Mouse (Mus musculus): ENCODE measurements around the gene Rabgap1l. TPM values are rescaled to one million over a fixed set of nuclear protein-coding genes. Genes with fewer than 3 reads are reported as not detected.

Gene Rabgap1l
- total RNA-seq, 4 experiments from 2014 or later, result 202 to 244 (median 218) TPM

DNA sequence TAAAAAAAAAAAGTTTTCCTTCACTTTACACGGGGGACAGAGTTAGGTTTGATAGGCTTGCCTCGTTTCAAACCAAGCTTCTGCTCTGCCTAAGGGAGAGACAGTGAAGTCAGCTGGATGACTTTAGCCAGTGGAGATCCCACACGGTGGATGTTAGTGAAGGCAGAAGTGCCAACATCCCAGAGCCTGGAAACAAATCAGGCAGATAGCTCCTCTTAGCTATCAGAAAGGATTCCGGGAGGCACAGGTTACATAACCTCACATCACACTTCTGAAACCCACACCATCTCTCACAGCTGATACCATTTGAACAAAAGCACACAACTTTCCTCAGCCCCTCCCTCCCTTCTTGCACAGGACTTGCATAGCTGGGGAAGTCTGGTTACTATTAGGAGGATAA lies 542.2 kb downstream of the Rabgap1l start:
- DNase-seq (ENCODE audit: low spot score in 2 of 2), result no peak

DNA sequence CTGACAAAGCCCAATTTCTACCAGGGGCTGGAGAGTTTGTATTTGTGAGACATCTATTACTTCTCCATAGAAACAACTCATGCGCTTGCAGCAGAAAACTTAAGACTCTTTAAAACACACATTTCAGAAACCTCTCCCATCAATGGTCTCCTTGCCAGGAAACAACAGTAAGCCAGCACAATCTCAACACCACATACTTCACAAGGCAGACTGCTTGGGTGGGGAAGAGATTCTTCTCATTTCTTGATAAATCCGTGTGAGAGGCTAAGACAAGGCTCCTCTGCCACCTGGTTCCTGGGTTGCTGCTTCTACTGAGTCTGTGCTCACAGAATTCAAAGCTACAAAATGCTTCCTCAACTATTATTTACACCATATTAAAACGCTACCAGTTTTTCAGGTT lies 543.2 kb downstream of the Rabgap1l start:
- DNase-seq (ENCODE audit: low spot score in 2 of 2), result no peak

DNA sequence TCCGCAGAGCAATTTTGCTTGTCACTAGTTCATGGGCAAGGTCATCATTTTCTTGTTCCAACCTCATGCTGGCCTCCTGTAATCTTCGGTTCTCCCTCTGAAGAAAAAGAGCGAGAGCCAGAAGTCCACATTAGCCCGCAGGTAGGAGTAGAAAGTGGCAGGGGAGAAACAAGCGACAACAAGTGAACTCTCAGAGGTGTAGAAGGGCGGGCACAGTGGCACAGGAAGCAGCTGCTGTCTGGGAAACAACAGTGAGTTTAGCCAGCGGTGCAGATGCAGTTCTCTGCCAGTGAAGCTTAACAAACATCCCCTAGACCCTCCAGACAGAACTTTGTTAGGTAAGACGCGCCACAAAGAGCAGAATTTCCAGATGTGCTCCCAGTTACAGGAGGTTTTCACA lies 545.5 kb downstream of the Rabgap1l start:
- DNase-seq (ENCODE audit: low spot score in 2 of 2), result no peak

DNA sequence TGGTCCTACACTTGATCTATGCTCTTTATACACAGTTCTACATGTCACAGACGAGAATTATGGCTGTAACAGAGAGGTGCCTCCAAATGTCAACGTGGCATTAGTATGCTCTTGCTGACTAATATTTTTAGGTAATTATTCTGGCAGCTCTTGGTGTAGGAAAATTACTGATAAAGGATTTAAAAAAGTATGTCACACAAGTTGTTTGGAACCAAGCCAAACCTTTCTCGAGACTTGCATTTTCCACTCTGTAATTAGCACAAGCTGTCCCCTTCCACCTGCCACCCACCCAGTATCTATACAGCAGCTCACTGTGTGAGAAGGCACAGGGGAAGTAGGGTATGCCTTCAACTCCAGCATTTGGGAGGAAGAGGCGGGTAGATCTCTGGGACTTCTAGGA lies 546.2 kb downstream of the Rabgap1l start:
- DNase-seq (ENCODE audit: low spot score in 2 of 2), result no peak

DNA sequence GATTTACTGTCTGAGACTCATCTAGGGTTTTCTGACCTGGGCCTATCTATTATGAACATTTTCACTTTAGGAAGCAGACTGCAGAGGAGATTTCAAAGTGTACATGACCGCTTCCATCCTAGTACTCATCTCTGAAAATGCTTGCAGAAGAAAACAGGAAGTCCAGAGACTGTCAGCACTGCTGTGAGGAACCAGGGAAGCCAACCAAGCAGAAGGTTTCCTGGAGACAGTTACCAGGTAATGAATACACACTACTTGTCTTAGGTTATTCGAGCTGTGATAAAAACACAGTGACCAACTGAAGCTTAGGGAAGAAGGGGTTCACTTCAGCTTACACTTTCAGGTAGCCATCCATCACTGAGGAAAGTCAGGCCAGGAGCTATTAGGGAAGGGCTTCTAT lies 547.1 kb downstream of the Rabgap1l start:
- DNase-seq (ENCODE audit: low spot score in 2 of 2), result no peak

DNA sequence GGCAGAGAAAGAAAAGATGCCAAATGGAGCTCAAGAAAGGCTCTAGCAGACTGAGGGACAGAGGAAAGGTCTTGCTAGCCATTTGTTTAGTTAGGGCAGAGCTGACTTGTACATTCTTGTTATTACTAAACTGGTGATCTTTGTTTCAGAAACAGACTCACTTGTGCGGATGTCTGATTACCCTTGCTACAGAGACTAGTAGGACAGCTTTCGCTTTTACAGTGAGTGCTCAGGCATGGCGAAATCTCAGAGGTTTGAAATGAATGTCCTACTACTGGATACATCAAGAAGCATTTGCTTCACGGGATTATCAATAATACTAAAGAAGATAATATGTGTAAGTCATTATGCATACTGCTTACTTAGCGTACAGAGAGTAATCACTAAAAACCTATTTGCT lies 548.3 kb downstream of the Rabgap1l start:
- no peak for DNase-seq (ENCODE audit: low spot score in 2 of 2)

DNA sequence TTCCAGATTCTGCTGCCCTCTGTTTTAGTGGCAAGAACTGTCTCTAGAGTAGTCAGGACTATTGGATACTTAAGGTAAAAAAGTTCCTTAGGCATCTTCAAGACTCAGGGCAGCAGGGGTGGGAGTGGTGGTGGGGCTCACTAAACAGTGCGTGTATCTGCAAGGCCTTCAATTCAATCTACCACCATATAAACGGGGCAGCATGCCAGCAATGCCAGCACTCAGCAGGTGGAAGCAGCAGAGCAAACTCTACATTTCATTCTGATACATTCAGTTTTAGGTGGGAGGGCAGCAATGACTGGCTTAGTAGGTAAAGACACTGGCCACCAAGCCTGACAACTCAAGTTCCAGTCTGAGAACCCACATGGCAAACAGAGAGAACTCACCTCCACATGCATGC lies 552.9 kb downstream of the Rabgap1l start:
- DNase-seq (ENCODE audit: low spot score in 2 of 2), result no peak

DNA sequence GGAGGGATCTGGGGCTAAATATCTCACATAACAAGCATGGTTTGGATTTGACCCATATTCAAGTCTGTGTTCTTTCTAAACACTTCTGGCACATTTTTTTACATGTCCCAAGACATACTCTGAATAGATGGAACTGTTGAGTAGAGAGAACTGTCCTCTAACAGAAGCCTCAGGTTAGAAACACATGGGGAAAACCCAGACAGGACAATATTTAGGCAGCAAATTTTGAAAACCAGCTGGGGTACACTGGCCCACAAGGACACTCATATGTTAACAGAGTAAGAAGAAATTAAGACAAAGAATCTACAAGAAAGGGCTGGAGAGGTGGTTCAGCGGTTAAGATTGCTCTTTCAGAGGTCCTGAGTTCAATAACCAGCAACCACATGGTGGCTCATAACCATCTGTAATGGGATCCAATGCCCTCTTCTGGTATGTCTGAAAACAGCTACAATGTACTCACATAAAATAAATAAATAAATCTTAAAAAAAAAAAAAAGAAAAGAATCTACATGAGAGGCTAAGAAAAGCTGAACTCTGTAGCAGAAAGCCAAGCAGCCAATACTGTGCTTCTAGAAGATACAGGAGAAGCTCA lies 554.1 kb downstream of the Rabgap1l start:
- no peak for DNase-seq (ENCODE audit: low spot score in 2 of 2)

DNA sequence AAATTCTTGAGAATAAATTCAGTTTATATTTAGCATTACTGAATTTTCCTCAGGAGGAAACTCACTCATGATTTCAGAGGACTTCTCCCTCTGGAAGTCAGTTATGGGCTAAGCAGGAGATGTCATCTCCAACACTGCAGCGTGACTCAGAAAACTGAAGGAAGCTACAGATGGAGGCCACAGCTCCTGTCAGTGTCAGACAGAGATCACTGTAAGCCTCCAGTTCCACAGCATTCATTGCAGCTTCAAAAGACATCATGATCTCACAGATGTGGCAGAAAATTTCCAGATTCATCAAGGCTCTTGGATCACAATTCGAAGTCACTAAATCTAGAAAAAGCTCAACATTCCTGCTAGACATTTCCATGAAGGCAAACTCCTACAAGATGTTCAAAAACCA lies 555.0 kb downstream of the Rabgap1l start:
- no peak for DNase-seq (ENCODE audit: low spot score in 2 of 2)

DNA sequence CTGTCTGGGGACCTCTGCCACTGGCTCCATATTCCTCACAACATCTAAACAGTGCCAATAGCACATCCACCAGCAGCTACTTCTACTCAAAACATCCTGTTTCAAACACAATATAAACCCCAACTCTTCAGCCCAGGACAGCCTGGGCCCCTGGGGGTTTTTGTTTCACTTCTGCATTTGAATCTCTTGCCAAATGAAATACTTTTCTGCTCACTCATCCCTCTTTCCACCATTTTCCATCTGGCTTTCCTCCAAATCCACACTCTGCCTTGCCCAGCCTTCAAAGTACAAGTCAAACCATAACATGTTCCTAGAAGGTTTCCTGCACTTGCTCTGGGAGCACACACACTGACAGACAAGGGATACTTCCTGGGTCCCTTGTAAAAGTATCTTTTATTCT lies 559.1 kb downstream of the Rabgap1l start:
- no peak for DNase-seq (ENCODE audit: low spot score in 2 of 2)

DNA sequence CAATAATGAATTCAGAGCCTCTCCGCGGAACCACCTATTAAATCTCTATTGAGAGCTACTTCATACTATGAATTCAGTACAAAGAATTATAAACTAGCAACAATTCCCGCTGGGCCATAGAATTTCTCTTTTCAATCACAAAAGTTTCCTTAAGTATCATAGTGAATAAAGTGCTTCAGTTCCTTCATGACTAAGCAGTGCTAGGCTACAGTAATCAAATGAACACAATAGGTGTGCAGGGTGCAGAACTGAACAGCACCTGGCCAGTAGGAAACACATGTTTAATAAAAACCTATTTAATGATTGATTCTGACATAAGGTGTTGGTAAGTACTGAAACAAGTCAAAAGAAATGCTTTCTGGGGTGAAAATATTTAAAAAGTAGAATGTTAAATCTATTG lies 560.9 kb downstream of the Rabgap1l start:
- DNase-seq (ENCODE audit: low spot score in 2 of 2), result no peak

DNA sequence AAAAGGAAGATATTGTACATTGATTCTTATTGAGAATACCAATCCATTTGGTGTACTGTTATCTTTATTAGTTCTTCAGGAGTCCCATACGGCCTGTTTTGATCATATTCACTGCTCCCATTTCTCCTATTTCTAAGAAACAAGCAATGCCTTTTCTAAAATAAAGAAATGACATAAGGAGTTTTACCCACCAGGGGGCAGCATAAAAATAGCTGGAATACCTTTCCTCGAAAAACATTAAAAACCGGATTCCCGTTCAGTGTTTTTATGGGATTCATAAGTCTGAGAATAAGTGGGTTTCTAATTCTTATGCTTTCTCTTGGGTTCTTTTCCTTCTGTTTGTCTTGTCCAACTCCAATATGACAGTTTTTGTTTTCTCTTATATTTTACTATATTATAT lies 562.0 kb downstream of the Rabgap1l start:
- DNase-seq (ENCODE audit: low spot score in 2 of 2), result no peak

DNA sequence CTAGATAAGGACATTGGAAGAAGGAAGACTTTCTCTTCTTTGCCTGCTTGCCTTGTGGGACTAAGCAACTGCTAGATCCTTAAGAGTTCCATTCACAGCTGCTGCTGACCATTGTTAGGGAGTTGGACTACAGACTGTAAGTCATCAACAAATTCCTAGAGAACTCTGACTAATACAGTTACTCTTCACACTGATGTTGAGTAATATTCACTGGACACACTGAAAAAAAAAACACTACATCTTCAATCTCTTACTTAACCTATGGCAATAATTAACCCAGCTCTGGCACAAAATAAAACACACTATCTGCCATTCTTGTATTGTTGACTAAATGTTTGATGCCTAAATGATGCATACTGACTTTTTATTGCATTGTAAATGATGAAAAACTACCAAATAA lies 565.2 kb downstream of the Rabgap1l start:
- DNase-seq (ENCODE audit: low spot score in 2 of 2), result no peak

DNA sequence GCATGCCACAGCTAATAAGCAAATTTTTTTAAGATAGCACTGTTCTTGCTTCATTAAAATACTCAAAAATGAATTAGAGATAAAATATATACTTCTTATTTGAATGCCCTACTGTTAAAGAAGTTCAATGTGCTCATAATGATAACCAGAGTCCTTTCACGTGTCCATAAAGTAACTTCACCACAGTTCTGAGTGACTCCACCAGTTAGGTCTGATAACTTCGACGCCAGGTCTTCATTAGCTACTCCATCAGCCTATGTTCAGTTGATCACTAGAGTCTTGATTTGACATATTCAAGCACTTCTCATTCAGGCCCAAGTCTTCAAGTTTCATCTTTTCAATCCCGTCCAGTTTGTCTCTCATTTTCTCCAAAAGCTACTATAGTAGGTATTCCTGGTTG lies 565.8 kb downstream of the Rabgap1l start:
- DNase-seq (ENCODE audit: low spot score in 2 of 2), result no peak

DNA sequence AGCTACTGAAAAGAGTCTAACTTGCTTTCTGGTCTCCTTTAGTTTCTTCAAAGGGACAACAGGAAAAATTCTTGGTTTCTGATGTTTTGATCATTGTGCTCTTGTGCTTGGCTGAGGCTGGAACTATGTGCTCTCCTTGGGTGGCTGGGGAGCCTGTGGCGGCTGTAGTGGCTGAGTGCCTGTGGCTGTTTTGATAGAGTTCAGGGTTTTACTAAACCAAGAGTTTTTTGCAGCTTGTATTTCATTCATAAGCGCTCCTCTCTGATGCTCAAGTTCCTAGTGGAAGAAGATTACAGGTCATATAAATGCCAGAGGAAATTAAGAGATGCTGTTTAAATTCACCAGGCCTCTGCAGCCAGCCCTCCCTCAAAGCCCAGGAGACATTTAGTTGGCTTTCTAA lies 568.9 kb downstream of the Rabgap1l start:
- no peak for DNase-seq (ENCODE audit: low spot score in 2 of 2)

DNA sequence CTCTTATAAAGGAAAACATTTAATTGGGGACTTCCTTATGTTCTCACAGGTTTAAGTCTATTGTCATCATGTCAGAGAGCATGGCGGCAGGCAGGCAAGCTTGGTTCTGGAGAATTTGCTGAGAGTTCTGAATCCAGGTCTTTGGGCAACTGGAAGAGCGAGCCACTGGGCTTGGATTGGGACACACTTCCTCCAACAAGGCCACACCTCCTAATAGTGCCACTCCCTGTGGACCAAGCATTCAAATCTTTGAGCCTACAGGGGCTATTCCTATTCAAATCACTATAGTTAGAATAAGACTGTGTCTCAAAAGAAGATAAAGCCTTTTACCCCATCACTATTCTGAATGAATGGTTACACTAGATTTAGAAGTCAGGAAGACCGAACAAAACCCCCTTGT lies 575.1 kb downstream of the Rabgap1l start:
- DNase-seq (ENCODE audit: low spot score in 2 of 2), result no peak

DNA sequence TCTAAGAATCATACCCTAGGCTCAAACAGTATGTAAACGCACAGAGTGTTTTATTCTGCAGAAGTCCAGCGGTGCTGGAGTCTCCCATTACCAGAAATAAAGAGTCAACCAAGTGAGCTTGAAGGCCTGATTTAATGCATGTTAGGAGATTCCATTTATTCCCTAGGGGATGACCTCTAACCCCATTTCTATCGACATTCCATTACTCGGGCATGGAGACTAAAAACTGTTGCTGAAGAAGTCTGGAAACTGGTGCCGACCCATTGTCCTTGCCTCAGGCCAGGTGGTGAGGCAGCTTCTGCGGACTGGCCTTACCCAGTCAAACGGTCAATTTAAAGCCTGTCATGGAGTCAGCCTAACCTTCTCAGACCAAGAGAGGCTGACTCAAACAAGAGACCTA lies 578.8 kb downstream of the Rabgap1l start:
- no peak for DNase-seq (ENCODE audit: low spot score in 2 of 2)

DNA sequence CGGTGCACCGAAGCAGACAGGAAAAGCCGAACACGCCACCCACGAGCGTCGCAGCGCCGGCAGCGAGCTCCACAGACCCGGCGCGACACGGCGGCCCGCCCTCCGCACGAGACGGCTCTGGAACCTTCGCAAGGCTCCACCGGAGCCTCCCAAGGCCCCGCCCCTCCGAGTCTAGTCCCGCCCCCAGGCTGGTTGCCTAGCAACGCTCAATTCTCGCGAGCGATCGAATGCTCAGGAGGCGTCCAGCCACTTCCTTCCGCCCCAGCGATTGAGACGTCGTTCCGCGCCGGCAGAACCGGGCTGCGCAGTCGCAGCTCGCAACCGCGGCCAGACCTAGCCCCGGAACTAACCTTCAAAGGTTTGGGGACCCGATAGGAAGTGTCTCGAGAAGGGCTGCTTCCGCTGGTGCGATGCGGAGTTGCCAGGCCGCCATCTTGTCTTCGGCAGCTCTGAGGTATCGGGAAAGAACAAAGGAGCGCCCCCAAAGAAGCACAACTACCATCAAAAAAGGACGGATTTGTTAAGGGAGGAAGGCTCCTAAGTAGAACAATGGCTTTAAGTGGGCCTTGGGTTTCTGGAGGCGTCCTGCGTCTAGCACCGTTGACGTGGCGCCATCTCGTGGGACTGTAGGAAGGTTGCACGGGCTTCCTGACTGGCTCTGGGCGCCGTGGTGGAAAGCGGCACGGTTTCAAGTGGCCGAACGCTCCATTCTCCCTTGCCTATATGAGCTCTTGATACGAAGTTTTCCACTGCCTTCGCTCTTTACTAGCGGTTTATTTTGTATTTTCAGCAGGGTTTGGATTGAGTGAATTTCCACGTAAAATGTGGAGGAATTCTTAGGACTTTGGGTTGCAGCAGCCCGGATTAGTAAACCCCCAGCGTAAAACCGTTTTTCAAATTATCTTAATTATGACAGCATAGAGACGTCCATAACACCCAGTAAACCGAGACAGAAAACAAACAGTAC lies 580.0 kb downstream of the Rabgap1l start, which contains the start of gene Cacybp:
Gene Cacybp (minus strand): TSS at position 173 of the 967 bp plus-strand sequence.
- peak; percentile 99 for DNase-seq (ENCODE audit: low spot score in 2 of 2)

DNA sequence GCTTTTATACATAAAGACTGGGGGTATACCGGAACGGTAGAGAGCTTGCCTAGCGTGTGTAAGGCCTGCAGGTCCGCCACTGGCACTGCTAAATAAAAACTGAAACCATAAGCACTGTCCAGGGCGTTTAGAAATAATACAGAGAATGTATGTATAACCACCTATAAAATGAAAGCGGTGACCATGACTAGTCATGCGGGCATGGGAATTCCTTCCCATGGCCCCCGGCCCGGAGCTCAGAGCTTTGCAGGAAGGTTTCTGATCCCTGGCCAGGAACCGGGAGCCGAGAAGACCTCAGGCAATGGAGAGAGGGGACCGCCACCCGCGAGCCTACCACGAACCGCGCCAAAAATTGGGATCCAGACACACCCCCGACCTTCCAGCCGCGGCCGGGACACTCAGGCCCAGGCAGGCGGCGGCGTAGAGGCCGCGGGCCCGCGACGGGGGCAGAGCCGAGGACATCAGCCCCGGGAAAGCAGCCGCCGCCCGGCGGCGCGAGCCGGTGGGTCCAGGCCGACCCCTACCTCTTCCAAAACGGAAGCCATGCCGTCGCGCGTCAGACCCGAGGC lies 580.8 kb downstream of the Rabgap1l start:
- peak; percentile 50 to 57 for DNase-seq (ENCODE audit: low spot score in 2 of 2)

DNA sequence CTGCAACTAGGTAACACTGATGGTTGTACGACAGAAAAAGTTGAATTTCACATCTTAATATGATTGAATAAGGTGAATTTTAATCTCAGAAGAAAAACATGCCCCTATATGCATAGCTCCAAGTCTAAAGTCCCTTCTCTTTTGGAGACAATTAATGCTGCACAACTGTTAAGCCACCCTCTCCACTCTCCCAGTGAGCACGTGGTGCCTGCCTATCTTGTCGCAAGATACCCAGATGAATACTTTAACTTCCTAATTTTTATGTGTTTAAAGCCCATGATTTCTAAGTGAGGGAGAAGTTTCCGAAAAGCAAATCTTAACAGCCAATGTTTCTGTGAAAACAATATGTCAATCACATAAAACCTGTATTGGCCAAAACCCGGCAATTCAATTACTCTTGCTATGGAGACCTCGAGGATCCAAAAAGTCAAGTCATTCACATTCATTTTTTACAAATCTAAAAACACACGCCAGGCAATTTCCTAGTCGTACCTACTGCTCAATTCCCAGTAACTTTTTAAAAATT lies 581.4 kb downstream of the Rabgap1l start:
- no peak for DNase-seq (ENCODE audit: low spot score in 2 of 2)

DNA sequence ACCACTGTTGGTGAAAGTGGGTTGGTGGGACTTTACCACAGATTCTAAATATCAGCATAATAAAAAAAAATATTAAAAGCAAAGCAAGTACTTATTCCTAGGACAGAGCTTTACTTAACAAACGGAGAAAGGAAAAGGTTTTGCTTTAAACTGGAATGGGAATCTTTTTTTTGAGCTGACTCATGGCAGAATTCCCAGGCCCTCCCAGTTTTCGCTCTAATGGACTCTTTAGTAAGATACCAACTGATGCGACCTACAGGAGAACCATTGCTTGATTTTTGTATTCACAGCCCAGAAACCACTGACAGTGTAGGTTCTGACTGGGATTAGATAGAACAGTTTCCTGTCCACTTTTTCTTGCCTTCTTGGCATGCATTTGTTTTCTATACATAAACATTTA lies 582.4 kb downstream of the Rabgap1l start:
- DNase-seq (ENCODE audit: low spot score in 2 of 2), result no peak

DNA sequence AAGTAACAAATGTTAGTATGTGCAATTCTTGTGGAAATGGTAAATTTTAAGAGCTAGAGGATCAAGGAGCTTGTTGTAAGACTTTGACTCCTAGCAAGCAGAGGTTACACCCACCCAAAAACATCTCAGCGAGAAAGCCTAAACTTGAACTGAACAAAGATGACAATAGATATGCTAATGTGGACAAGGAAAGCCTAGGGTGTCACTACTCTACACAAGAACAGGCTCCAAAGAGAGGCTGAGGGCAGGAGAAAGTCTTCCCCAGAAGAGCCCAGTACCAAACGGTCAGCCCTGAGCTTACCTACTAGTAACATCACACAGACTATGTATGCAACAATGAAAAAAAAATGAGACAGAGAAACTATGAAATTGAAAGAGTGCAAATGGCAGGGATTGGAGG lies 583.2 kb downstream of the Rabgap1l start:
- DNase-seq (ENCODE audit: low spot score in 2 of 2), result no peak
